Mouse (Mus musculus): ENCODE results near the gene Sprn. TPM values are rescaled to one million over a fixed set of nuclear protein-coding genes. Genes with fewer than 3 reads are reported as not detected.
"Not testable (repeated sequence)": the region's sequence is repeated elsewhere in the genome, so short reads cannot be mapped to it uniquely, and the experiment has no call there.

Gene Sprn
- total RNA-seq, 2 experiments from 2014 or later = 0.35 to 0.41 TPM

GRCm38 (mm10) chr7:140144550-140144949 lies 10.1 kb downstream of the Sprn start:
- no peak for DNase-seq

- DNase-seq = peak; percentile 70 to 80
Measured at GRCm38 (mm10) chr7:140141350-140141749, 13.3 kb downstream of the Sprn start.

- DNase-seq = no peak
Measured at GRCm38 (mm10) chr7:140138021-140138310, 16.7 kb downstream of the Sprn start.

GRCm38 (mm10) chr7:140137135-140138020 lies 17.3 kb downstream of the Sprn start, which contains the start of gene Mtg1:
Mtg1 (plus strand) TSS chr7:140137564.
- peak; percentile 96 to 99 for DNase-seq

- DNase-seq = no peak
Measured at GRCm38 (mm10) chr7:140135106-140135770, 19.4 kb downstream of the Sprn start.

- not testable (repeated sequence) for DNase-seq
Measured at GRCm38 (mm10) chr7:140134033-140134432, 20.6 kb downstream of the Sprn start.

- DNase-seq = not testable (repeated sequence)
Measured at GRCm38 (mm10) chr7:140132184-140132583, 22.5 kb downstream of the Sprn start.

GRCm38 (mm10) chr7:140127911-140128310 lies 26.8 kb downstream of the Sprn start:
- peak in 1 of 2 experiments; percentile 41 for DNase-seq

- no peak for DNase-seq
Measured at GRCm38 (mm10) chr7:140126934-140127333, 27.7 kb downstream of the Sprn start.

GRCm38 (mm10) chr7:140126022-140126350 lies 28.7 kb downstream of the Sprn start:
- DNase-seq = no peak

- DNase-seq = peak; percentile 96 to 97
Measured at GRCm38 (mm10) chr7:140125278-140126021, 29.2 kb downstream of the Sprn start.

GRCm38 (mm10) chr7:140124382-140124781 lies 30.3 kb downstream of the Sprn start:
- DNase-seq = no peak

GRCm38 (mm10) chr7:140122765-140123164 lies 31.9 kb downstream of the Sprn start:
- DNase-seq = peak in 1 of 2 experiments; percentile 26

GRCm38 (mm10) chr7:140121338-140121910 lies 33.3 kb downstream of the Sprn start:
- DNase-seq = no peak

- no peak for DNase-seq
Measured at GRCm38 (mm10) chr7:140120484-140120883, 34.2 kb downstream of the Sprn start.

GRCm38 (mm10) chr7:140116329-140117054 lies 38.2 kb downstream of the Sprn start, which contains the start of gene Echs1:
Echs1 (minus strand) TSS chr7:140116476.
- DNase-seq = peak; percentile 95 to 96

GRCm38 (mm10) chr7:140115583-140116328 lies 38.9 kb downstream of the Sprn start, which contains the start of gene Paox:
Paox (plus strand) TSS chr7:140115799.
- DNase-seq = peak; percentile 74 to 85

GRCm38 (mm10) chr7:140111943-140112342 lies 42.7 kb downstream of the Sprn start:
- no peak for DNase-seq

GRCm38 (mm10) chr7:140104009-140104408 lies 50.7 kb downstream of the Sprn start:
- DNase-seq = no peak

- peak; percentile 92 to 93 for DNase-seq
Measured at GRCm38 (mm10) chr7:140101993-140102860, 52.5 kb downstream of the Sprn start, which contains the start of gene Fuom. Fuom (minus strand) TSS chr7:140102441.
